Mouse (Mus musculus) small intestine, adult 2 months (tissue): Measurements from ENCODE around the gene Commd3.

ENCODE experiments used
- CTCF ChIP-seq: fragments of 200-500 bp; IDR thresholded peaks from 2 replicates; pipeline ENCODE4 v1.5.1; 2012; ENCODE audit warnings: low read depth, mild to moderate bottlenecking, control low read depth, inconsistent platforms, low read length, moderate library complexity, mixed read lengths; ENCODE audit not compliant: insufficient replicate concordance, insufficient read length; ENCODE audit errors: extremely low read depth
- POLR2A ChIP-seq: fragments of 200-500 bp; IDR thresholded peaks from 2 replicates; pipeline ENCODE4 v1.6.1; 2012; ENCODE audit warnings: low read depth, mild to moderate bottlenecking, control low read depth, inconsistent platforms, low read length, moderate library complexity

DNA sequence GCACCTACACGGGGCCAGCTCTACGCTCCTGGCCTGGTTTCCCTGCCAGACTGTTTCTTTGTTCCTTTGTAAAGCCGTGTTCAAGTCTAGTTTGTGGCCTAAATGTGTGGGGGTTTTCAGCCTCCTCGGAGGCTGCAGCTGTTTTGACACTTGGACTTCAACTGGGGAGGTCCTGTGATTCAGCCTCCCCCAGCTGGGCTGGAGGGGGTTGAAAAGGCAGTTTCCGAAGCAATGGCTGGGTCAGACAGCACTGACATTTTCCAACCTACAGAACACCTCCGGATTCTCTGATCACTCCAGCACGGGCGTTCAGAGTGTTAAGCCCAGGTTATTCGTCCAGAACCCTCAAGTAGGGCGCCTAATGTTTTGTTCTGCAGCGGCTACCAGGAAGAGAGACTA is 581 bp downstream of the Commd3 start:
- TF ChIP-seq CTCF (no peak), POLR2A (no peak)
